Mouse (Mus musculus) limb, embryonic 14.5 days (tissue): ENCODE data around the gene Brpf3. TPM values are rescaled to one million over a fixed set of nuclear protein-coding genes. Genes with fewer than 3 reads are reported as not detected.

Experiments
- ATAC-seq: fragments of 200-750 bp; cut with Nextera tagmentation; 2 replicates; pipeline ENCODE4 v1.8.0; 2017; ENCODE audit warnings: low read depth, moderate number of reproducible peaks, moderate TSS enrichment; ENCODE audit not compliant: low FRiP score
- DNase-seq: peaks from one replicate; pipeline ENCODE4 v3.0.0-alpha.2; 2015; ENCODE audit warnings: low spot score
- H3K27ac ChIP-seq: fragments of 300-500 bp; sonication (generic); replicated peaks from 2 replicates; pipeline ENCODE4 v1.5.1; 2014; ENCODE audit warnings: low read depth, mild to moderate bottlenecking, low read length, moderate library complexity, mixed read lengths
- H3K27me3 ChIP-seq: fragments of 300-500 bp; sonication (generic); 2 replicates; pipeline ENCODE4 v1.6.1; 2014; ENCODE audit warnings: low read length, mixed read lengths; ENCODE audit not compliant: control insufficient read depth, insufficient read depth
- H3K36me3 ChIP-seq: fragments of 300-500 bp; sonication (generic); 2 replicates; pipeline ENCODE4 v1.6.1; 2014; ENCODE audit warnings: mild to moderate bottlenecking, low read length, moderate library complexity, mixed read lengths; ENCODE audit not compliant: control insufficient read depth, insufficient read depth
- H3K4me1 ChIP-seq: fragments of 300-500 bp; sonication (generic); 2 replicates; pipeline ENCODE4 v1.6.1; 2014; ENCODE audit warnings: antibody characterized with exemption, low read length, mixed read lengths; ENCODE audit not compliant: control insufficient read depth, insufficient read depth
- H3K4me2 ChIP-seq: fragments of 300-500 bp; sonication (generic); replicated peaks from 2 replicates; pipeline ENCODE4 v1.6.1; 2014; ENCODE audit warnings: low read depth, mild to moderate bottlenecking, low read length, moderate library complexity; ENCODE audit not compliant: severe bottlenecking
- H3K4me3 ChIP-seq: fragments of 300-500 bp; sonication (generic); replicated peaks from 2 replicates; pipeline ENCODE4 v1.5.1; 2014; ENCODE audit warnings: low read length
- H3K9ac ChIP-seq: fragments of 300-500 bp; sonication (generic); 2 replicates; pipeline ENCODE4 v1.6.1; 2014; ENCODE audit warnings: mild to moderate bottlenecking, low read depth, low read length, moderate library complexity; ENCODE audit not compliant: severe bottlenecking
- H3K9me3 ChIP-seq: fragments of 300-500 bp; sonication (generic); 2 replicates; pipeline ENCODE4 v1.6.1; 2016; ENCODE audit warnings: low read length; ENCODE audit not compliant: control insufficient read depth
- POLR2A ChIP-seq: fragments of 200-500 bp; IDR thresholded peaks from 2 replicates; pipeline ENCODE4 v1.8.0; 2012; ENCODE audit warnings: inconsistent platforms, mild to moderate bottlenecking, moderate library complexity, borderline replicate concordance; ENCODE audit not compliant: insufficient read depth, insufficient read length; ENCODE audit errors: extremely low read depth
- WGBS: fragments of 180-500 bp; shearing (Covaris S2); extraction: QIAGEN DNeasy Blood & Tissue Kit; methylation state at CpG from one replicate; pipeline ENCODE4 v1.1.7; 2014; 5-methylcytosine and 5-hydroxymethylcytosine counted together
- polyA plus RNA-seq, 2 experiments: library from polyadenylated mRNA; depleted of rRNA in 1 of 2; stranded (reverse) in 1 of 2; unstranded in 1 of 2; fragments of >200 nt; fragmentation: Nextera tagmentation in 1 of 2; extraction: Ambion mirVana in 1 of 2; gene quantifications; 2 replicates each; pipeline versions ENCODE4 v1.2.1 to v1.2.3; 2012 to 2014

Brpf3 gene
- polyA plus RNA-seq, 2 experiments: 11.0 to 70.0 TPM

DNA sequence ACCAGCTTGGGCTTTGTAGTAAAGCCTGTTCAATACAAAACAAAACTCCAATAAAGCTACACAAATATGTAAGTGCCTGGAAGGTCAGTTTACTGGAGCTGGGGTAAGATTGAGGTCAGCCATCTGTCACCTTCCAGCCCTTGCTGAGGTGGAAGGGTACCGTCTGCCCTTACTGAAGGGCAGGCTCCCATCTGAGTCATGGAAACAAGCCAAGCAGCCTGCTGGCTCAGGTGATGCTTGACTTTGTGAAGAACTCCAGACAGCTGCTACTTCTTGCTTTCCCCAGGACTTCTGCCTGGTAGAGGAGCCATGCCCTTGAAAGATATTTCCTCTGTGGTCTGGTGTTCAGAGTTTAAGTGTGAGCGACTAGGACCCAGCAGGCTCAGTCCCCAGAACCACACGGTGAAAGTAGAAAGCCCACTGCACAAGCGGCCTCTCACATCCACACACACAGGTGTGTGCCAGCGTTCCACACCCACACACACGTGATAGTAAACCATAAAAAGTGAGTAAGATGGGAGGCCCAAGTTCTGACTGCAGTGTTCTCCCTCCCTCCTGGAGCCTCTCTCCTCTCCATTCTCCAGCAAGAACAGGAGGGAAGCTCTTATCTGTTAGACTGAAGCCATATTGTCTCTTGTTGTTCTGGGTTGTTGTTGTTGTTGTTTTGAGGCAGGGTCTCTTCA, 24.6 kb downstream of the Brpf3 start:
- H3K36me3 ChIP-seq: peaks cover 96% of the 10 kb centered on the region
- H3K4me1 ChIP-seq: no peaks in the 10 kb centered on the region
- 86% methylated on average over 6 of the region's 6 CpGs for WGBS
- H3K9me3 ChIP-seq: no peaks in the 10 kb centered on the region
- no peak for TF ChIP-seq POLR2A
- H3K4me2 ChIP-seq: no peak overlapping the region
- DNase-seq (no peak), ATAC-seq (no peak)
- H3K27ac ChIP-seq: no peak overlapping the region
- no peak overlapping the region; the same call in 1 of the 2 replicates for H3K9ac ChIP-seq
- no peaks in the 10 kb centered on the region for H3K27me3 ChIP-seq
- H3K4me3 ChIP-seq: no peak overlapping the region

DNA sequence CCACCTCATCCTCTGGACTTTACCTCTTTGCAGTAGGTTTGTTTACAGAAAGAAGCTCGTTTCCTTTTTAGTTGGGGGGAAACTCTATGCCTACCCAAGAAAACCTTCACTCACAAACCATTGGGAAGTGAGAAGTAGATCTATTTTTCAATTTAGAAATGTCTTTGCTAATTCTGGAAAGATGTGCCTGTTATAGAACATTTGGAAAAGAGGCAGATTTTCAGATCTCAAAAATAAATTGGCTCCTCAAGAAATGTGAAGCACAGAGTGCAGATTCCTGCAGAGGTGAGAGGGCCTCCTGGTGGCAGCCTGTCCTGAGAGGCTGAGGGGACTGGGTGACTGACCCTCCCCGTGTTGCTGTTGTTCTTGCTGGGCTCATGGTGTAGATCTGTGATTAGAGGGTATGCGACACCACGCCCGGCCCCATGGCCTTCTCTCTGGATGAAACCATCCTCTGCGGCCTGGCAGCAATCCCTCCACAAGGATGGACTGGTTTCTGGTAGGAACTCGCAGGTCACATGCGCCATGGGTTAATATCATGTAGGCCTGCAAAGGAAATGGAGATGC, 26.9 kb downstream of the Brpf3 start:
- Histone ChIP-seq H3K27ac (no peak overlapping the region), H3K4me2 (no peak overlapping the region), H3K4me3 (no peak overlapping the region), H3K36me3 (peaks cover 96% of the 10 kb centered on the region), H3K9me3 (no peaks in the 10 kb centered on the region), H3K9ac (no peak overlapping the region), H3K4me1 (no peaks in the 10 kb centered on the region), H3K27me3 (no peaks in the 10 kb centered on the region)
- WGBS: 92% methylated on average over 8 of the region's 8 CpGs
- TF ChIP-seq POLR2A: no peak
- DNase-seq (no peak), ATAC-seq (no peak)

DNA sequence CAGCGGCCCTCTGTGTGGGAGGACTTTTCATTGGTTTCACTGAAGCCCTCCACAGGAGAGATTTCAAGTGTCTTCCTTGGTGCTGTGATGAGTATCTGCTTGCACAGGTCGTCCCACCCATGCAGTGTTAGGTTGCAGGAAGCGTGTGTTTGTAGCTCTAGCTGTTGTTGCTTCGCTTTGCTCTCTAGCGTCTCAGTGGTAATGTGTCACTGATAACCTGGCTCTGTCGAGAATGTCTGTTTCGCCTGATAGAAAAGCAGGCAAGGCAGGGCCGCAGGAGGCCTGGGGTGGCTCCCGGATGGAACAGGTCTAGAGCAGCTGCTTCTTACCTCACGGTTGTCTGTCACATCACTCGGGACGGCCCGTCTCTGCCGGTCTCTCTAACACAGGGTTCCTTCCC, 28.2 kb downstream of the Brpf3 start:
- Histone ChIP-seq H3K4me2 (no peak overlapping the region), H3K4me3 (no peak overlapping the region), H3K27me3 (no peaks in the 10 kb centered on the region), H3K4me1 (no peaks in the 10 kb centered on the region), H3K9ac (no peak overlapping the region), H3K27ac (no peak overlapping the region), H3K36me3 (peaks cover 95% of the 10 kb centered on the region), H3K9me3 (no peaks in the 10 kb centered on the region)
- no peak for TF ChIP-seq POLR2A
- ATAC-seq: no peak
- no peak for DNase-seq
- 90% methylated on average over 14 of the region's 14 CpGs for WGBS

DNA sequence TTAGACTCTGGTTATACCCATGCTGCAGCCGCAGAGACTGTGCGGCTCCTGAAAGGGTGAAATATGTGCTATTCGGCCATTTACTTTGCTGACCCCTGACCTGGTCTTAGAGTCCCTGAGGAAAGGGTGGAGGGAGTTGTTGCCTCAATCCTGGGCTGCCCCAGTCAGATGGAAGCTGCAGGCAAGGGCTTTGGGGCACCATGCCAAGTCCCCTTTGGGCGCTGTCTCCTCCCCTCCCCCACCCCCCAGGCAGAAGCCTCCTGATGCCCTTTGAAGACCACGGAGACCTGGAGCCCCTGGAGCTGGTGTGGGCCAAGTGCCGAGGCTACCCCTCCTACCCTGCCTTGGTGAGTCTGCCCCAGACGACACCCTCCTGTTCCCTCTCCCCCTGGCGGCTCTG, 30.2 kb downstream of the Brpf3 start:
- no peak overlapping the region for H3K4me2 ChIP-seq
- H3K27me3 ChIP-seq: no peaks in the 10 kb centered on the region
- peaks cover 94% of the 10 kb centered on the region for H3K36me3 ChIP-seq
- H3K9ac ChIP-seq: no peak overlapping the region
- 66% methylated on average over 8 of the region's 8 CpGs for WGBS
- H3K27ac ChIP-seq: no peak overlapping the region
- DNase-seq: no peak
- no peak overlapping the region for H3K4me3 ChIP-seq
- no peak for TF ChIP-seq POLR2A
- no peak for ATAC-seq
- H3K4me1 ChIP-seq: no peaks in the 10 kb centered on the region
- H3K9me3 ChIP-seq: no peaks in the 10 kb centered on the region

DNA sequence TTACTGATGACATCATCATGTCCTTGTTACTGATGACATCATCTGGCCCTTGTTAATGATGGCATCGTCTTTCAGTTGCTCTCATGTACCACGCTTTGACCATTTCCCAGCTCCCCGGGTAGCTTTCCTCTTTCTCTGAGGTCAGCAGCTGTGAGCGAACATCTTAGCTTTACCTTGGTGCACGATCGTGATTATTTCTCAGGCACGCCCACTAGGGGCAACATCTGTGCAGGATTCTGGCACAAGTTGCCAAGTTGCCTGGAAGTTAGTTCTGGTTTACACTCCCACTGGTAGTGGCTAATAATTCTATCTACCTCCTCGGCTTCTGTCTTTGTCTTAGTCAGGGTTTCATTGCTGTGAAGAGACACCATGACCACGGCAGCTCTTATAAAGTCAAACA, 31.1 kb downstream of the Brpf3 start:
- no peak overlapping the region for H3K9ac ChIP-seq
- DNase-seq: no peak
- WGBS: 78% methylated on average over 9 of the region's 9 CpGs
- peaks cover 94% of the 10 kb centered on the region for H3K36me3 ChIP-seq
- no peak overlapping the region for H3K4me2 ChIP-seq
- no peaks in the 10 kb centered on the region for H3K27me3 ChIP-seq
- H3K4me3 ChIP-seq: no peak overlapping the region
- no peak for TF ChIP-seq POLR2A
- no peak overlapping the region for H3K27ac ChIP-seq
- ATAC-seq: no peak
- H3K9me3 ChIP-seq: no peaks in the 10 kb centered on the region
- no peaks in the 10 kb centered on the region for H3K4me1 ChIP-seq
